In the genomic region with DNA sequence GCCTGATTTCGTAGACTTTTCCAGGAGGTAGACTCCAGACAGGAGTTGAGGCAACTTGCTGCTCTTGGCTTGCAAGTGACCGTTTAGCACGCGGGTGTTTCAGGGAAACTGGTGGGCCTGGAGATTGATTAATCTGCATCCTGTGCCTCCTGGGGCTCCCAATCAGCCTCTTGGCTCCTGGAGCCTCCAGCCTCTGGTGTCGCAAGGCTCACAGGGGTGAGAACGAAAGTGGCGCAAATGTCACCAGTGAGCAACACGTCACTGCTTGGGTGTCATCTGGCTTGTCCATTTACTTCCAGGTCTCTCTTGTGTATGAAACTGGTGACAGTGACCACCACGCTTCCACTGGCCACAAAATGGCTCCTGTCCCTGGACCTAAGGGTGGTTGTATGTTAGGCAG, we compare ENCODE assay signal across 21 mouse cellular contexts. TPM values are rescaled to one million over a fixed set of nuclear protein-coding genes. Genes with fewer than 3 reads are reported as not detected.
DNase-seq lines count a peak whose midpoint lies in the region; ATAC-seq and TF ChIP-seq lines count a peak whose summit lies in the region.
"Had no signal": no experiment of that assay in that cellular context is flagged by ENCODE, and none has a peak within 500 bp of the region (broad histone marks: within the 10 kb centered on the region; RNA-seq: fewer than 3 reads in every experiment).

No protein-coding gene starts in this region.

- no peak overlapping the region for H3K9ac ChIP-seq in intestine, embryonic 16.5 days (ENCODE audit: low read depth, low read length)
- no peak overlapping the region for H3K9ac ChIP-seq in intestine, postnatal 0 days (ENCODE audit: low read depth, low read length)
- no peak overlapping the region for H3K9ac ChIP-seq in stomach, embryonic 14.5 days (replicated peaks; ENCODE audit: low read depth, low read length)
- no peak overlapping the region for H3K9ac ChIP-seq in stomach, postnatal 0 days (ENCODE audit: low read length)
- H3K9ac ChIP-seq: embryonic facial prominence, embryonic 13.5 days; forebrain, embryonic 15.5 days; hindbrain, embryonic 15.5 days; liver, embryonic 15.5 days; midbrain, embryonic 12.5 days; neural tube, embryonic 12.5 days had no signal

- H3K4me2 ChIP-seq in intestine, embryonic 16.5 days (ENCODE audit: low read depth, low read length), result no peak overlapping the region
- no peak overlapping the region for H3K4me2 ChIP-seq in intestine, postnatal 0 days (replicated peaks; ENCODE audit: low read depth)
- no peak overlapping the region for H3K4me2 ChIP-seq in stomach, embryonic 14.5 days (replicated peaks; ENCODE audit: low read depth, low read length)
- H3K4me2 ChIP-seq in stomach, postnatal 0 days (replicated peaks; ENCODE audit: low read depth), result no peak overlapping the region
- H3K4me2 ChIP-seq: embryonic facial prominence, embryonic 13.5 days; forebrain, embryonic 15.5 days; hindbrain, embryonic 15.5 days; liver, embryonic 15.5 days; midbrain, embryonic 12.5 days; neural tube, embryonic 12.5 days had no signal

- TF ChIP-seq EP300 in stomach, postnatal 0 days (optimal IDR thresholded peaks at IDR 0.05), result no peak

- no peaks in the 10 kb centered on the region for H3K36me3 ChIP-seq in intestine, embryonic 16.5 days (ENCODE audit: control insufficient read depth, insufficient read depth, low read length)
- H3K36me3 ChIP-seq in intestine, postnatal 0 days (ENCODE audit: control insufficient read depth, insufficient read depth), result no peaks in the 10 kb centered on the region
- no peaks in the 10 kb centered on the region for H3K36me3 ChIP-seq in stomach, embryonic 14.5 days (ENCODE audit: control insufficient read depth, insufficient read depth, low read length)
- H3K36me3 ChIP-seq in stomach, postnatal 0 days (ENCODE audit: control insufficient read depth, insufficient read depth, low read length), result no peaks in the 10 kb centered on the region
- H3K36me3 ChIP-seq: embryonic facial prominence, embryonic 13.5 days; forebrain, embryonic 15.5 days; hindbrain, embryonic 15.5 days; liver, embryonic 15.5 days; midbrain, embryonic 12.5 days; neural tube, embryonic 12.5 days had no signal

- WGBS in intestine, embryonic 16.5 days, result 71% methylated on average over 9 of the region's 9 CpGs
- 77% methylated on average over 9 of the region's 9 CpGs for WGBS in intestine, postnatal 0 days
- 70% methylated on average over 9 of the region's 9 CpGs for WGBS in stomach, embryonic 14.5 days
- 76% methylated on average over 9 of the region's 9 CpGs for WGBS in stomach, postnatal 0 days

- peak; percentile 46 for DNase-seq in adrenal gland, adult 2 months
- no peak for DNase-seq in adrenal gland, adult 18-20 months (ENCODE audit: low spot score in 2 of 2)
- DNase-seq in stomach, postnatal 0 days (ENCODE audit: low spot score), result no peak
- DNase-seq in frontal cortex, adult 2 months (ENCODE audit: extremely low spot score in 1 of 2, low spot score in 1 of 2), result no peak
- no peak for DNase-seq in cerebellum, adult 9-11 months
- DNase-seq: cerebellum, adult 11 months; cerebellum, postnatal 14 days; heart, postnatal 4 days; kidney, adult 8-10 months; kidney, postnatal 14 days; thymus, adult 2 months had no signal

- H3K4me3 ChIP-seq in intestine, embryonic 16.5 days (ENCODE audit: low read length), result no peak overlapping the region
- no peak overlapping the region for H3K4me3 ChIP-seq in intestine, postnatal 0 days (ENCODE audit: low read depth, low read length)
- no peak overlapping the region for H3K4me3 ChIP-seq in stomach, embryonic 14.5 days (ENCODE audit: low read depth, low read length)
- H3K4me3 ChIP-seq in stomach, postnatal 0 days (ENCODE audit: low read depth, low read length), result no peak overlapping the region
- H3K4me3 ChIP-seq: embryonic facial prominence, embryonic 13.5 days; forebrain, embryonic 15.5 days; hindbrain, embryonic 15.5 days; layer of hippocampus, adult 2 months; liver, embryonic 15.5 days; midbrain, embryonic 12.5 days; neural tube, embryonic 12.5 days had no signal

- TF ChIP-seq CTCF in intestine, postnatal 0 days (IDR thresholded peaks at IDR 0.05; ENCODE audit: low read depth), result no peak
- no peak for TF ChIP-seq CTCF in stomach, postnatal 0 days (IDR thresholded peaks at IDR 0.05; ENCODE audit: low read depth)

- H3K27ac ChIP-seq in intestine, embryonic 16.5 days (ENCODE audit: low read length), result peak overlapping the region; percentile 12; the same call in 1 of the 2 replicates
- H3K27ac ChIP-seq in intestine, postnatal 0 days (ENCODE audit: low read depth, low read length), result no peak overlapping the region
- H3K27ac ChIP-seq in stomach, embryonic 14.5 days (ENCODE audit: low read length), result peak overlapping the region; percentile 12; the same call in 1 of the 2 replicates
- H3K27ac ChIP-seq in stomach, postnatal 0 days (replicated peaks), result no peak overlapping the region
- H3K27ac ChIP-seq: forebrain, embryonic 15.5 days; hindbrain, embryonic 15.5 days; liver, embryonic 15.5 days; midbrain, embryonic 12.5 days; neural tube, embryonic 12.5 days had no signal

- peaks cover 7% of the 10 kb centered on the region; the same call in 1 of the 2 replicates for H3K4me1 ChIP-seq in intestine, embryonic 16.5 days (ENCODE audit: control insufficient read depth, insufficient read depth, low read length)
- H3K4me1 ChIP-seq in intestine, postnatal 0 days (replicated peaks; ENCODE audit: control insufficient read depth, insufficient read depth, low read length), result 0 out of 2 replicates have a peak, but pooled peaks cover 2% of the 10 kb centered on the region
- H3K4me1 ChIP-seq in stomach, embryonic 14.5 days (ENCODE audit: control insufficient read depth, insufficient read depth, low read length), result peaks cover 13% of the 10 kb centered on the region; the same call in 1 of the 2 replicates
- H3K4me1 ChIP-seq in stomach, postnatal 0 days (replicated peaks; ENCODE audit: control insufficient read depth, insufficient read depth), result no peaks in the 10 kb centered on the region
- H3K4me1 ChIP-seq: forebrain, embryonic 15.5 days; hindbrain, embryonic 15.5 days; midbrain, embryonic 12.5 days; neural tube, embryonic 12.5 days had no signal

- H3K9me3 ChIP-seq in intestine, embryonic 16.5 days (ENCODE audit: control insufficient read depth, low read length), result no peaks in the 10 kb centered on the region
- H3K9me3 ChIP-seq in intestine, postnatal 0 days (ENCODE audit: control insufficient read depth), result no peaks in the 10 kb centered on the region
- H3K9me3 ChIP-seq in stomach, embryonic 14.5 days (ENCODE audit: control insufficient read depth, low read depth, low read length), result no peaks in the 10 kb centered on the region
- no peaks in the 10 kb centered on the region for H3K9me3 ChIP-seq in stomach, postnatal 0 days (ENCODE audit: control insufficient read depth, low read length)
- H3K9me3 ChIP-seq: embryonic facial prominence, embryonic 13.5 days; forebrain, embryonic 15.5 days; hindbrain, embryonic 15.5 days; liver, embryonic 15.5 days; midbrain, embryonic 12.5 days; neural tube, embryonic 12.5 days had no signal

- no peaks in the 10 kb centered on the region for H3K27me3 ChIP-seq in intestine, embryonic 16.5 days (replicated peaks; ENCODE audit: control insufficient read depth, insufficient read depth, low read length)
- no peaks in the 10 kb centered on the region for H3K27me3 ChIP-seq in intestine, postnatal 0 days (replicated peaks; ENCODE audit: control insufficient read depth, insufficient read depth, low read length)
- H3K27me3 ChIP-seq in stomach, embryonic 14.5 days (ENCODE audit: control insufficient read depth, insufficient read depth, low read length), result no peaks in the 10 kb centered on the region
- no peaks in the 10 kb centered on the region for H3K27me3 ChIP-seq in stomach, postnatal 0 days (ENCODE audit: control insufficient read depth, insufficient read depth, low read length)
- H3K27me3 ChIP-seq: embryonic facial prominence, embryonic 13.5 days; forebrain, embryonic 15.5 days; hindbrain, embryonic 15.5 days; liver, embryonic 15.5 days; midbrain, embryonic 12.5 days; neural tube, embryonic 12.5 days had no signal

- ATAC-seq in intestine, embryonic 16.5 days, result no peak
- no peak for ATAC-seq in intestine, postnatal 0 days
- no peak for ATAC-seq in stomach, embryonic 14.5 days (ENCODE audit: insufficient number of reproducible peaks, insufficient read depth, low FRiP score, low read depth)
- ATAC-seq in stomach, postnatal 0 days (ENCODE audit: low FRiP score, low TSS enrichment), result no peak
- ATAC-seq: forebrain, embryonic 15.5 days had no signal

RNA-seq across cellular contexts. Expression of a gene that starts 43.5 kb away (rescaled TPM):
- total RNA-seq in adrenal gland, adult 2 months (2021), result 1 to 10 TPM; 2.1 to 7.5 TPM
- polyA plus RNA-seq in adrenal gland, adult 2 months (2012; rRNA removed), result 9.5 and 13.9 TPM in 2 replicates
- 1 to 10 TPM; 2.0 to 7.8 TPM for total RNA-seq in adrenal gland, adult 18-20 months (2021)
- 0.35 and 0.36 TPM in 2 replicates for polyA plus RNA-seq in intestine, embryonic 16.5 days (2015; fragmentation: Nextera tagmentation; extraction: Ambion mirVana)
- 1.0 and 1.3 TPM in 2 replicates for polyA plus RNA-seq in intestine, postnatal 0 days (2015; fragmentation: Nextera tagmentation; extraction: Ambion mirVana)
- 1.2 and 1.3 TPM in 2 replicates for polyA plus RNA-seq in stomach, embryonic 14.5 days (2014; fragmentation: Nextera tagmentation; extraction: Ambion mirVana)
- 0.45 and 0.59 TPM in 2 replicates for polyA plus RNA-seq in stomach, postnatal 0 days (2015; fragmentation: Nextera tagmentation; extraction: Ambion mirVana)
- 19.4 and 20.2 TPM in 2 replicates for polyA plus RNA-seq in frontal cortex, adult 2 months (2012; rRNA removed)

Comparison
In these comparisons a context has a peak if more than half of its experiments do, and no peak if none do; other contexts are left out.
1. H3K27ac ChIP-seq: peak in intestine, embryonic 16.5 days (single experiment) and stomach, embryonic 14.5 days (single experiment); none in intestine, postnatal 0 days (single experiment) and stomach, postnatal 0 days (single experiment).